Mouse (Mus musculus) adrenal gland, postnatal 4 days (tissue): ENCODE results near the gene Xpr1. TPM values are rescaled to one million over a fixed set of nuclear protein-coding genes. Genes with fewer than 3 reads are reported as not detected.
"Not testable (repeated sequence)": the region's sequence is repeated elsewhere in the genome, so short reads cannot be mapped to it uniquely, and the experiment has no call there.

Experiments used
- DNase-seq, 2 experiments: peaks; one replicate each; pipeline ENCODE4 v3.0.0; 2021 to 2022; ENCODE audit warnings: low spot score in 2 of 2, mixed read lengths in 2 of 2
- total RNA-seq, 2 experiments: library from RNA; stranded (reverse); gene quantifications; 2 replicates each; pipeline ENCODE4 v1.2.3; 2021

Xpr1 gene
- total RNA-seq, 2 experiments from 2014 or later: 59.4 to 60.4 TPM

- DNase-seq: no peak
These were observed 79.9 kb downstream of the Xpr1 start for GRCm38 (mm10) chr1:155337315-155337714.

DNA sequence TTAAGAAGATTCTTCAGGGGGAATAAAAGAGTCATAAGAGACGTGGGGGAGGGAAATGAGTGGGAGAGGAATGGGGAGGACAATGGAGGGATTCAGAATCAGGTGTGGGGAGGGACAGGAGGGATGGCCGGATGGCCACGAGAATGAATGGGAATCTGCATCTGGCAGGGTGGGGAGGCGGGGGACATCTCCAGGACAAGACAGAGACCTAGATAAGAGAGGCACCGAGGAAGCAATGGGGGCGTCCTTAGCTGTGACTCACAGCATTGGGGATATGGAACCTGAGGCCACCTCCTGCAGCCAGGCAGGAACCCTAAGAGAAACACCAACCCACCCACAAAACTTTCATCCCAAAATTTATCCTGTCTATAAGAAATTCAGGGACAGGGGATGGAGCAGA, 81.3 kb downstream of the Xpr1 start:
- DNase-seq: no peak

- no peak for DNase-seq
These were observed 95.0 kb downstream of the Xpr1 start for GRCm38 (mm10) chr1:155322183-155322582.

DNA sequence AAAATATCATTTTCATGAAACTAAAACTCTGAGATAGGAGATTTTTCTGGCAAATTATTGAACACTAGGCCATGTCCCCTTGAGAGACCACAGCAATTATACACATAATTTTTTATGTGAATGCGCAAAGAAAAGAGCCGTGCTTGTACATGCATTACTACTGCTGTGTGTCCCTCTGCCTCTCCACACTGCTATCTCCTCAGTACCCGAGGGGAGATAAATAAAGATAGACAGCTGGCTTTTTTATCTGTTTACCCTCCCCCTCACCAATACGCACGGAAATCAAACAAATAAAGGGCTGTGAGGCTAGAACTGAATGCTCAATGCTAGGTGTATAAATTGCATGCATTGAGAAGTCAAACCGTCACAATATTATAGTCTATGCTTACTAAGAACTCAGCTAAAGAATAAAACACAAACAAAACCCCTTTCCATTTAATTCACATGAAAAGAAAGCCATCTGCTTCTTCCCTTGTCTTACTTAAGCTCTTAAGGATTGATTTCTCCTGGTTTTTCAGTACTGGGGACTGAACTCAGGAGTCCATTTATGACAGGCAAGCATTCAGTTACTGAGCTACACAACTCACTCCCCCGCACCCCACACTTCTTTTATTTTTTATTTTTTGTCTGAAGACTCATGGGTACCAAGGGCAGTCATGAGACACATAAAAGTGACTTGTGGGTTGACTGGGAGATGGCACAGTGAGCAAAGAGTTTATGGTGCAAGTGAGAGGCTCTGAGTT, 97.0 kb downstream of the Xpr1 start:
- DNase-seq: no peak

GRCm38 (mm10) chr1:155319513-155319912, 97.7 kb downstream of the Xpr1 start:
- DNase-seq: no peak

- no peak for DNase-seq
These were observed 105.5 kb downstream of the Xpr1 start for GRCm38 (mm10) chr1:155311672-155312071.

DNA sequence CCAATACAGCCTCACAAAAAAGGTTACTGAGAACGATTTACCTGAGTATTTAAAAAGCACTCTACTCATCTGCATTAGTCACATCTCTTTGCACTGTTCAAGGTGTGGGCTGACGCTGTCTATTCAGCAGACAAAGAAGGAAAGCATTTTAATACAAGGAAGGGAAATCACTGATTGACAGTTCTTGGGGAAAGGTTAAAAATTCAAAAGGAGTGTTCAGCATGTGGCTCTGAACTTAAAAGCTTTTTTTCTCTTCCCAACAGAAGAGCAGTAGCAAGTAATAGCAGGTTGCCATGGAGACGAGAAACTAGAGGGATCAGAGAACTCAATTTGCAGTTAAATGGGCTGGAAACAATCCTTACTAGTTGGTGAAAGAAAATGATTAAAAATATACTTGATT, 110.3 kb downstream of the Xpr1 start:
- no peak for DNase-seq

DNA sequence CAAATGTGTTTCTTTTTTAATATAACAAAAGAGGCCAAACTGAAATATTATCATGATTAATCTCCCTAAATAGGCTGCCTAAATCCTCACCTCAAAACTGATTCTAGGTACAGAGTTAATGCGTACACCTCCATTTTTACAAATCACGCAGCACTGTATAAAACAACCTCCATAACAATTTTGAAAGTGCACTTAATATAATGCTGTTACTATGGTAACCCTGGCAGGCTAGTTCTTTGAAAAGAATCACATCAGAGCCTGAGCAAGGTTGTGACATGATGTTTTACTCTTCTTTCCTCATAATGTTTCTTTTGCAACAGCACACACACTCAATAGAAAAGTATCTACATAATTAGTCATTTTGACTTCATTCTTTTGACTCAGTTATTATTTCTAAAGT, 113.8 kb downstream of the Xpr1 start:
- DNase-seq: no peak

DNA sequence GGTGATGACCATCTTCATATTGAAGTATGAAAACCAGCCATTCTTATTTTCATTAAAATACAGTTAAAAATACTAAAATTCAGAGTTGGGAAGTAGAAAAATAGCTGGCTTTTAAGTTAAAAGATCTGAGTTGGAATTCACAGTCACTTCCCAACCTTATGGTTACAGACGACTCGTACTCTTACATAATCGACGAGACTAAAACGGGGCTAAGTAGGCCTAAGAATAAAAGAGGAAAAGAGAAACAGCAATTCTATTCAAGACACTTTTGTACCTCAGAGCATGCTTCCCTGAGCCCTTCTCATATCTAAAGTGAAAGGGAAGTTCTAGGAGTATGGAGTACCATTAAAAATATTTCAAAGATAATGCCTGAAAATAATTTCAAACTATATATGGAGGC, 119.6 kb downstream of the Xpr1 start:
- DNase-seq: no peak

GRCm38 (mm10) chr1:155297203-155297602, 120.0 kb downstream of the Xpr1 start:
- DNase-seq: no peak

DNA sequence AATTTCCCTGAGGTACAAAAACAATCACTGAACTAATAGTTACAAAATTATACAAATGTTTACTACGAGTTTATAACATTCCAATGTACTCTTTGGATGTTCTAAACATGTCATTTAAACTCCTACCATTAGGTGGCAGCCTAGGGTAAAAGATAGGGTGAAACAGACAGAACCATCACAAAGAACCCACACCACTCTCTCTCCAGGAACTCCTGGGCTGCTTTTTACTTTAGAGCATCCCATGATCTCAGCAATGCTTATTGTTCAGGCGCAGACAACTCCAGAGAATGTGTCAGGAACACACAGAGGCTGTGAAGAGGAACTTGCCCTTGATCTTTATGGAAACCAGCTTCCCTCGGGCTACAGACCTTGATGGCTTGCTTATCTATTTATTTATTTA, 123.8 kb downstream of the Xpr1 start:
- peak in 1 of 2 experiments; percentile 10 for DNase-seq

DNA sequence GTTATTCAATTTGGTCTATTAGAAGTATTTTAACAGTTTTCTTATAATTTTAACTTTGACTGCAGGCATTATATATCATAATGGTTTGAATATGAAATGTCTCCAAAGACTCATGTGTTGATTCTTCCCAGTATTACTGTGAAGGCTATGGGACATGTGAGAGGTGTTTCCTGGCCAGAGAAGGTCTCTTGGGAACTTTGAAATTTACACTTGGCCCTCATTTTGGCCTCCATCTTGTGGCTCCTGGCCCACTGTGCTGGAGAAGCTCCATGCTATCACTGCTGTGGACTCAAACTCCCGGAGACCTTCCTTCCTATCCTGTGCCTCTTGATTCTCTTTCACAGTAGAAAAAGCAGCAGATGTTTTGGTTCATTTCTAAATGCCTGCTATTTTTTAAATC, 127.8 kb downstream of the Xpr1 start:
- no peak for DNase-seq

GRCm38 (mm10) chr1:155288033-155288432, 129.2 kb downstream of the Xpr1 start:
- DNase-seq: no peak

DNA sequence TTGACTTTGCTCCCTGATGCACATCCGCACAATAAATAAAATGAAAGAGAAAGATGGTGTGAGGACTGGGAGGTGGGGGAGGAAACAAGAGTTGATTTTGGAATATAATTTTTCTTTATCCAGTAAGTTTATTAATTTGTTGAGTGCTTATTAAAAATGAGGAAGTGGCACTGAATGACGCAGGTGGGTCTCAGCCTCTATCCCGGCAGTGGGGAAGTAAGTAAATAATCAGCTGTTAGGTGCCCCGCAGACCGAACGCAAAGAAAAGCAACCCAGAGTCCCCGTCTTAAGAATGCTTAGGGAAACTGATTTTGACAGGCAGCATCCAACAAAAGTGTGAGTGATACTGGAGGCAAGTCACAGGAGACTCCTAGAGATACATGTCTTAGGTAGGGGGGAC, 133.4 kb downstream of the Xpr1 start:
- DNase-seq: no peak

DNA sequence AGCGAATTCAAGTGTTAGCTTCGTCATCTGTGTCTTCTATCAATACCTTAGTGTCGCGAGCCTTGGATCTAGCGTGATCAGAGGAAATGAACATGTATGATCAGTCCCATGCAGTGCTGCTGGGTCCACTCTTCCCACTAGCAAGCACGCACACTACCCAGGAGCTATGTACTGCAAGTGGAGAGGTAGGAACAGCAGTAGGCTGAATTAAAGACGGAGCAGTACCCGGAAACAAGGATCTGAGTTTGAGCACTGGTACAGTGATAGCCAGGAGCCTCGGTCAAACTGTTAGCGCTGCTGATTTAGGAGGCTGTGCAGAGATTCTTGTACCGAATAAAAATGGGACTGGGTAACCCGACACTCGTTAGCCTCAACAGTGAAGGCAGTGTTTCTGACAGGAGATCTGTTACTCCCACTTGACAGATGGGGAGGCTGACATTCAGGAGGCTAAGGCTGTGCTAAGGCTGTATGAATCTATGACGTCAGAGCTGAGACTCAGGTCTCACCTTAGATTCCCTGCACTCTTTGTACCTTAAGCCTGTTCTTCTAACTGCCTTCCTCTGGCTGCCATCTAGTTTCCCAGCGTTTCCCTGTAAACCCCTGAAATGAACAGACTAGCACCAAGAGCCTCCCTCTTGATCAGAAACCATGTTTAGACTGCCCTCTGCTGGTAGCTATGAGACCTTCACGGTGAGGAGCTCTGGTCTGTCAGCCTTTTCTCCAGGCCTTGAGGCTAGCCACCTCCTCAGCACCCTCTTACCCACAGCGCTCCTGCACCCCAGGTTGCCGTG, 136.0 kb downstream of the Xpr1 start:
- DNase-seq: peak; percentile 12 to 21

DNA sequence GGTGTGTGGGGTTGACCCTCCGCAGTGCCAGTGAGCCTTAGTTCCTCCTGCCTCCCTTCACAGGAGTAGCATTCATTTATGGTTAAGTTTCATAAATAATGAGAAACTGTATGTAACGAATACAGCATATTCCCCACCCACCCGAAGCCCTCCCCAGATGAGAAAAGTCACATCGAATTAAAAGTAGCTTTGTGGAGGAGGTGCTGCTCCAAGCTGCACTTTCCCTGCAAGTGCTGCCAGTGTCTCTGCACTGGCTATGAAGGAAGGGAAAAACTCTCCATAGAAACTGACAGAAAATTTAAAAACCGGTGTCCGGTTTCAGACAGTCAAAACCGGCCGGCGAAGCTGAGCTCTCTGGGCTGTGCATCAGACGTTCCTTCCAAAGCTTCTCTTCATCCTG, 136.9 kb downstream of the Xpr1 start:
- DNase-seq: no peak

GRCm38 (mm10) chr1:155276381-155277033, 140.7 kb downstream of the Xpr1 start:
- no peak for DNase-seq

GRCm38 (mm10) chr1:155275793-155276192, 141.4 kb downstream of the Xpr1 start:
- no peak for DNase-seq

- no peak for DNase-seq
These were observed 142.2 kb downstream of the Xpr1 start for GRCm38 (mm10) chr1:155274976-155275375.

DNA sequence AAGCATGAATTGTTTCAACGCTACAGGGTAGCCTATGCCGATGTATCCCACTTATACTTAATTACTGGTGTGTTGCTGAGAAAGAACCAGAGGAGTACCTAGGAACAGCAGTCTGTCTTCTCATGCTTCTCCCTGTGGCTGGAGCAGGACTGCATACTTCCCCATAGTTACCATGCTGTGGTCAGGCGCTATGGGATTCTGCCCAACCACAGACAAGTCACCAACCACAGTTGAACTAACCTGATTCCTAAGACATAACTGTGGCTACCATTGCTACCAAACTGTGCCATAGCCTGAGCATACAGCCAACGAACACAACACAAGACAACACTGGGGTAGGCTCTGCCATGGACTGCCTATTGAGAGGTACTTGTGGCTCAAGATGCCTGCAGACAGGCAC, 144.3 kb downstream of the Xpr1 start:
- no peak for DNase-seq

DNA sequence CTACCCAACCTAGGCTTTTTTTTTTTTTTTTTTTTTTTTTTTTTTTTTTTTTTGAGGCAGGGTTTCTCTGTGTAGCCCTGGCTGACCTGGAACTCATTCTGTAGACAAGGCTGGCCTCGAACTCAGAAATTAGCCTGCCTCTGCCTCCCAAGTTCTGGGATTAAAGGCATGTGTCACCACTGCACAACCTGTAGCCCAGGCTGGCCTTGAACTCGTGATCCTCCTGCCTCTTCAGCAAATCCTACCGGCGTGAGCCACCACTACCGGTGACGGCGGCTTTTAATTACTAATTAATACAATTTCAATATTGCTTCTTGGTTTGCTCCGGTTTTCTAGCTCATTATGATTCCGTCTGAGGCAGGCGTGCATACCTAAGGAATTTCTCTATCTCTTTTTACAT, 154.7 kb downstream of the Xpr1 start:
- not testable (repeated sequence) for DNase-seq

GRCm38 (mm10) chr1:155254309-155254708, 162.9 kb downstream of the Xpr1 start:
- DNase-seq: no peak
